Mouse (Mus musculus) stomach, embryonic 16.5 days (tissue): ENCODE measurements around the gene Shroom3. TPM values are rescaled to one million over a fixed set of nuclear protein-coding genes. Genes with fewer than 3 reads are reported as not detected.

Experiments used
- ATAC-seq: fragments of 200-750 bp; cut with Nextera tagmentation; 2 replicates; pipeline ENCODE4 v1.8.0; 2017; ENCODE audit warnings: moderate number of reproducible peaks, moderate TSS enrichment; ENCODE audit not compliant: insufficient read depth, low FRiP score
- H3K27ac ChIP-seq: fragments of 300-500 bp; sonication (generic); 2 replicates; pipeline ENCODE4 v1.5.1; 2014; ENCODE audit warnings: low read length
- H3K27me3 ChIP-seq: fragments of 300-500 bp; sonication (generic); 2 replicates; pipeline ENCODE4 v1.6.1; 2014; ENCODE audit warnings: low read length, control low read depth, mixed read lengths; ENCODE audit not compliant: control insufficient read depth, insufficient read depth
- H3K36me3 ChIP-seq: fragments of 300-500 bp; sonication (generic); 2 replicates; pipeline ENCODE4 v1.6.1; 2014; ENCODE audit warnings: low read length; ENCODE audit not compliant: control insufficient read depth, insufficient read depth
- H3K4me1 ChIP-seq: fragments of 300-500 bp; sonication (generic); 2 replicates; pipeline ENCODE4 v1.6.1; 2014; ENCODE audit warnings: low read length, control low read depth, mixed read lengths; ENCODE audit not compliant: control insufficient read depth, insufficient read depth
- H3K4me2 ChIP-seq: fragments of 300-500 bp; sonication (generic); 2 replicates; pipeline ENCODE4 v1.6.1; 2014; ENCODE audit warnings: low read depth, low read length, mixed read lengths
- H3K4me3 ChIP-seq: fragments of 300-500 bp; sonication (generic); replicated peaks from 2 replicates; pipeline ENCODE4 v1.5.1; 2014; ENCODE audit warnings: mild to moderate bottlenecking, low read length
- H3K9ac ChIP-seq: fragments of 300-500 bp; sonication (generic); 2 replicates; pipeline ENCODE4 v1.6.1; 2014; ENCODE audit warnings: low read length
- H3K9me3 ChIP-seq: fragments of 300-500 bp; sonication (generic); replicated peaks from 2 replicates; pipeline ENCODE4 v1.6.1; 2016; ENCODE audit warnings: low read length, control low read depth; ENCODE audit not compliant: control insufficient read depth
- WGBS: fragments of 180-500 bp; shearing (Covaris S2); extraction: QIAGEN DNeasy Blood & Tissue Kit; methylation state at CpG from one replicate; pipeline ENCODE4 v1.1.7; 2014; 5-methylcytosine and 5-hydroxymethylcytosine counted together
- polyA plus RNA-seq: library from polyadenylated mRNA; unstranded; fragments of >200 nt; fragmentation: Nextera tagmentation; extraction: Ambion mirVana; gene quantifications from 2 replicates; pipeline ENCODE4 v1.2.1, GENCODE M21; 2015

Gene Shroom3
- polyA plus RNA-seq, 1 experiment from 2014 or later, result 14.4 TPM

GRCm38 (mm10) chr5:92924851-92925477 lies 241.7 kb downstream of the Shroom3 start:
- Histone ChIP-seq H3K27ac (peak overlapping the region; percentile 73), H3K4me1 (peaks cover 23% of the 10 kb centered on the region), H3K4me2 (peak overlapping the region; percentile 46), H3K4me3 (peak overlapping the region; percentile 32), H3K27me3 (no peaks in the 10 kb centered on the region), H3K36me3 (no peaks in the 10 kb centered on the region), H3K9me3 (no peaks in the 10 kb centered on the region), H3K9ac (peak overlapping the region; percentile 43; the same call in 1 of the 2 replicates)
- 11% methylated on average over 17 of the region's 17 CpGs for WGBS
- peak; percentile 93 for ATAC-seq

GRCm38 (mm10) chr5:92927667-92928066 lies 244.4 kb downstream of the Shroom3 start:
- H3K9ac ChIP-seq, result no peak overlapping the region
- ATAC-seq, result no peak
- peaks cover 44% of the 10 kb centered on the region for H3K4me1 ChIP-seq

GRCm38 (mm10) chr5:92930557-92930956 lies 247.3 kb downstream of the Shroom3 start:
- Histone ChIP-seq H3K27me3 (no peaks in the 10 kb centered on the region), H3K9ac (no peak overlapping the region), H3K4me3 (no peak overlapping the region), H3K4me1 (peaks cover 33% of the 10 kb centered on the region), H3K27ac (no peak overlapping the region), H3K9me3 (no peaks in the 10 kb centered on the region), H3K36me3 (no peaks in the 10 kb centered on the region), H3K4me2 (no peak overlapping the region)
- ATAC-seq, result no peak
- 49% methylated on average over 6 of the region's 6 CpGs for WGBS

More at GRCm38 (mm10) chr5:92927667-92928066, 244.4 kb downstream of the Shroom3 start:
- H3K27me3 ChIP-seq, result no peaks in the 10 kb centered on the region
- no peak overlapping the region for H3K4me3 ChIP-seq
- WGBS, result 60% methylated on average over 10 of the region's 10 CpGs
- no peak overlapping the region for H3K4me2 ChIP-seq
- no peaks in the 10 kb centered on the region for H3K9me3 ChIP-seq
- H3K36me3 ChIP-seq, result no peaks in the 10 kb centered on the region
- H3K27ac ChIP-seq, result no peak overlapping the region

GRCm38 (mm10) chr5:92931298-92931697 lies 248.1 kb downstream of the Shroom3 start:
- Histone ChIP-seq H3K4me3 (no peak overlapping the region), H3K9ac (no peak overlapping the region), H3K27ac (0 out of 2 replicates have a peak overlapping the region, but pooled peaks have one; percentile 8), H3K4me1 (peaks cover 33% of the 10 kb centered on the region), H3K27me3 (no peaks in the 10 kb centered on the region), H3K9me3 (no peaks in the 10 kb centered on the region), H3K36me3 (no peaks in the 10 kb centered on the region), H3K4me2 (no peak overlapping the region)
- WGBS, result 51% methylated on average over 16 of the region's 16 CpGs
- ATAC-seq, result no peak

- H3K9ac ChIP-seq, result no peak overlapping the region
- 76% methylated on average over 10 of the region's 10 CpGs for WGBS
- H3K4me2 ChIP-seq, result no peak overlapping the region
- H3K36me3 ChIP-seq, result no peaks in the 10 kb centered on the region
- H3K27me3 ChIP-seq, result no peaks in the 10 kb centered on the region
- H3K27ac ChIP-seq, result no peak overlapping the region
- H3K9me3 ChIP-seq, result no peaks in the 10 kb centered on the region
- H3K4me1 ChIP-seq, result peaks cover 27% of the 10 kb centered on the region
- H3K4me3 ChIP-seq, result no peak overlapping the region
- ATAC-seq, result no peak
These were observed 249.8 kb downstream of the Shroom3 start for GRCm38 (mm10) chr5:92933010-92933409.

GRCm38 (mm10) chr5:92933599-92934217 lies 250.5 kb downstream of the Shroom3 start:
- no peak overlapping the region for H3K4me2 ChIP-seq
- 77% methylated on average over 7 of the region's 7 CpGs for WGBS
- no peak for ATAC-seq

GRCm38 (mm10) chr5:92934269-92934939 lies 251.2 kb downstream of the Shroom3 start:
- H3K27me3 ChIP-seq, result no peaks in the 10 kb centered on the region
- H3K9me3 ChIP-seq, result no peaks in the 10 kb centered on the region
- peaks cover 22% of the 10 kb centered on the region for H3K4me1 ChIP-seq
- no peak for ATAC-seq
- H3K36me3 ChIP-seq, result no peaks in the 10 kb centered on the region
- no peak overlapping the region for H3K4me3 ChIP-seq
- H3K4me2 ChIP-seq, result no peak overlapping the region
- no peak overlapping the region for H3K27ac ChIP-seq
- no peak overlapping the region for H3K9ac ChIP-seq
- WGBS, result 74% methylated on average over 7 of the region's 7 CpGs

More at GRCm38 (mm10) chr5:92933599-92934217, 250.5 kb downstream of the Shroom3 start:
- H3K36me3 ChIP-seq, result no peaks in the 10 kb centered on the region
- H3K4me1 ChIP-seq, result peaks cover 26% of the 10 kb centered on the region
- no peak overlapping the region for H3K27ac ChIP-seq
- H3K9ac ChIP-seq, result no peak overlapping the region
- no peaks in the 10 kb centered on the region for H3K9me3 ChIP-seq
- no peak overlapping the region for H3K4me3 ChIP-seq
- no peaks in the 10 kb centered on the region for H3K27me3 ChIP-seq

GRCm38 (mm10) chr5:92935883-92936282 lies 252.6 kb downstream of the Shroom3 start:
- no peak for ATAC-seq
- no peak overlapping the region for H3K4me2 ChIP-seq
- 85% methylated on average over 8 of the region's 8 CpGs for WGBS
- H3K27ac ChIP-seq, result no peak overlapping the region
- no peaks in the 10 kb centered on the region for H3K27me3 ChIP-seq
- H3K9ac ChIP-seq, result no peak overlapping the region
- no peak overlapping the region for H3K4me3 ChIP-seq
- H3K9me3 ChIP-seq, result peaks cover 3% of the 10 kb centered on the region
- peaks cover 12% of the 10 kb centered on the region for H3K36me3 ChIP-seq
- H3K4me1 ChIP-seq, result peaks cover 17% of the 10 kb centered on the region

- ATAC-seq, result no peak
- WGBS, result 94% methylated on average over 4 of the region's 4 CpGs
- H3K36me3 ChIP-seq, result peaks cover 30% of the 10 kb centered on the region
These were observed 254.5 kb downstream of the Shroom3 start for GRCm38 (mm10) chr5:92937701-92938100.

More at GRCm38 (mm10) chr5:92937701-92938100, 254.5 kb downstream of the Shroom3 start:
- H3K9ac ChIP-seq, result no peak overlapping the region
- no peak overlapping the region for H3K4me2 ChIP-seq
- H3K9me3 ChIP-seq, result peaks cover 21% of the 10 kb centered on the region
- no peaks in the 10 kb centered on the region for H3K27me3 ChIP-seq
- H3K4me1 ChIP-seq, result peaks cover under 1% of the 10 kb centered on the region; the same call in 1 of the 2 replicates
- no peak overlapping the region for H3K4me3 ChIP-seq
- no peak overlapping the region for H3K27ac ChIP-seq
